Mouse (Mus musculus) heart, embryonic 14.5 days (tissue): ENCODE results near the gene Slc9b2. TPM values are rescaled to one million over a fixed set of nuclear protein-coding genes. Genes with fewer than 3 reads are reported as not detected.

ENCODE experiments used
- ATAC-seq: fragments of 200-750 bp; cut with Nextera tagmentation; 2 replicates; pipeline ENCODE4 v1.8.0; 2017; ENCODE audit warnings: low read depth, moderate TSS enrichment; ENCODE audit not compliant: insufficient number of reproducible peaks, insufficient read depth, low FRiP score
- H3K27ac ChIP-seq, 2 experiments: fragments of 200-500 bp in 1 of 2; fragments of 300-500 bp in 1 of 2; sonication (generic) in 1 of 2; replicated peaks in 1 of 2; 2 replicates each; pipeline ENCODE4 v1.5.1; 2012 to 2014; ENCODE audit warnings: low read depth in 2 of 2, low read length in 2 of 2, control low read depth in 1 of 2, mild to moderate bottlenecking in 1 of 2, mixed read lengths in 1 of 2; ENCODE audit not compliant: control insufficient read depth in 1 of 2, insufficient read depth in 1 of 2
- H3K27me3 ChIP-seq: fragments of 300-500 bp; sonication (generic); 2 replicates; pipeline ENCODE4 v1.6.1; 2014; ENCODE audit warnings: mild to moderate bottlenecking, low read length, control low read depth; ENCODE audit not compliant: control insufficient read depth, insufficient read depth
- H3K36me3 ChIP-seq: fragments of 300-500 bp; sonication (generic); 2 replicates; pipeline ENCODE4 v1.6.1; 2014; ENCODE audit warnings: mild to moderate bottlenecking, control low read depth, low read length, mixed read lengths; ENCODE audit not compliant: control insufficient read depth, insufficient read depth
- H3K4me1 ChIP-seq, 2 experiments: fragments of 200-500 bp in 1 of 2; fragments of 300-500 bp in 1 of 2; sonication (generic) in 1 of 2; 2 replicates each; pipeline ENCODE4 v1.6.1; 2012 to 2014; ENCODE audit warnings: low read length in 2 of 2, control low read depth in 1 of 2, mixed read lengths in 1 of 2; ENCODE audit not compliant: control insufficient read depth in 2 of 2, insufficient read depth in 2 of 2
- H3K4me2 ChIP-seq: fragments of 300-500 bp; sonication (generic); 2 replicates; pipeline ENCODE4 v1.6.1; 2014; ENCODE audit warnings: mild to moderate bottlenecking, low read length
- H3K4me3 ChIP-seq, 2 experiments: fragments of 200-500 bp in 1 of 2; fragments of 300-500 bp in 1 of 2; sonication (generic) in 1 of 2; 2 replicates each; pipeline ENCODE4 v1.5.1; 2012 to 2014; ENCODE audit warnings: low read length in 2 of 2, mild to moderate bottlenecking in 2 of 2, control low read depth in 1 of 2, low read depth in 1 of 2, moderate library complexity in 1 of 2; ENCODE audit not compliant: control insufficient read depth in 1 of 2, insufficient read depth in 1 of 2
- H3K9ac ChIP-seq: fragments of 300-500 bp; sonication (generic); 2 replicates; pipeline ENCODE4 v1.6.1; 2014; ENCODE audit warnings: mild to moderate bottlenecking, low read length
- H3K9me3 ChIP-seq: fragments of 300-500 bp; sonication (generic); 2 replicates; pipeline ENCODE4 v1.6.1; 2016; ENCODE audit warnings: low read length, control low read depth; ENCODE audit not compliant: control insufficient read depth
- WGBS: fragments of 180-500 bp; shearing (Covaris S2); extraction: QIAGEN DNeasy Blood & Tissue Kit; methylation state at CpG from one replicate; pipeline ENCODE4 v1.1.7; 2014; 5-methylcytosine and 5-hydroxymethylcytosine counted together
- polyA plus RNA-seq: library from polyadenylated mRNA; unstranded; fragments of >200 nt; fragmentation: Nextera tagmentation; extraction: Ambion mirVana; gene quantifications from 2 replicates; pipeline ENCODE4 v1.2.1, GENCODE M21; 2014

Gene Slc9b2
- polyA plus RNA-seq, 1 experiment from 2014 or later, result 0.51 TPM

DNA sequence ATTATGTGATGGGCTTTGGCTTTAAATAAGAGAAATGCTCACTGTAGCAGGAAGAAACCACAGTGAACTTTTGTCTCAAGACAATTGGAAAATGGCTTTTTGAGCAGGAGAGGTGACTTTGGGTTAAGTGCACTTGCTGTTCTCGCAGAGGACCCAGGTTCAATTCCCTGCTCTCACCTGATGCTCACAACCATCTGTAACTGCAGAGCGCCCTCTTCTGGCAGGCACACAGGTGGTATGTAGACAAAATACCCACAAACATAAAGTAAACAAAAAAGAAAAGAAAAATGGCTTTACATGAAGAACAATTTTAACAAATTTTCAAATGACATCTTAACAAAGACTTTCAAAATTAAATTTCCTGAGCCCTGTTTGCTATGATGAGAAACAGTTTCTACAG is 20.1 kb downstream of the Slc9b2 start:
- Histone ChIP-seq H3K9ac (no peak overlapping the region), H3K4me1 (no peaks in the 10 kb centered on the region; a peak in 1 of 4 replicates), H3K27me3 (no peaks in the 10 kb centered on the region), H3K4me3 (no peak overlapping the region), H3K9me3 (no peaks in the 10 kb centered on the region), H3K27ac (no peak overlapping the region), H3K4me2 (no peak overlapping the region), H3K36me3 (no peaks in the 10 kb centered on the region)
- ATAC-seq, result no peak
- 52% methylated on average over 2 of the region's 2 CpGs for WGBS

DNA sequence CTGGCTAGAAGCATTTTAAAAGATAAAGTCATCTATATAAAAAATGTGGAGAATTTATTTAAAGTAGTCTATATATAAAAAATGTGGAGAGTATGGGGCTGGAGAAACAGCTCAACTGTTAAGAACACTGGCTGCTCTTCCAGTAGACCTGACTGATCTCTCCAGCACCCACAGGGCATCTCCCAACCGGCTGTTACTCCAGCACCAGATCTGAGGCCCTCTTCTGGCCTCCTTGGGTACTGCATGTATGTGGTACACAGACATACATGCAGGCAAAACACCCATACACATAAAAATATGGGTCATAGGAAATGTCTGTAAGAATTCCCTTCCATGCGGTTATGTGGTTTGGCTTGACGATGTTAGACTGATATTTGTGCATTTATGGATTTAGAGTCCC is 21.1 kb downstream of the Slc9b2 start:
- WGBS, result 42% methylated on average over 3 of the region's 3 CpGs
- H3K36me3 ChIP-seq, result no peaks in the 10 kb centered on the region
- no peak overlapping the region for H3K4me3 ChIP-seq
- no peaks in the 10 kb centered on the region for H3K9me3 ChIP-seq
- no peaks in the 10 kb centered on the region for H3K27me3 ChIP-seq
- no peaks in the 10 kb centered on the region; a peak in 1 of 4 replicates for H3K4me1 ChIP-seq
- no peak overlapping the region for H3K9ac ChIP-seq
- H3K27ac ChIP-seq, result no peak overlapping the region
- no peak for ATAC-seq
- no peak overlapping the region for H3K4me2 ChIP-seq

DNA sequence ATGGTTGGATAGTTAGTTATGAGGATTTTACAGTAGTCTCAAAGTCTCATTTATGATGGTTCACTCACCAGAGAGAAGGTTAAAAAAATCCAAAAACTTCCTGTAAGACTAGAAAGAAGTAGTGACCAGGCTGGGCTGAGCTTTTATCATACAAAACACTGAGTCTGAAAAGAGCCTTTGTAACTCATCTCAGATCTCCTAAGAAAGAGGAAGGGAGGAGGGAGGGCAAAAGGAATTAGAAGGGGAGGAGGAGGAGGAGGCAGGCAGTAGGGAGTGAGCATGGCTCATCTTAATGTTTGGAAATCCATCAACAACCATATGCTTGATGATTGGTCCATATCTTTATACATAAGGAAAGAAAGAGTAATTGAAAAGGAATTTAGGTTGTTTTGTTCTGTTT is 25.2 kb downstream of the Slc9b2 start:
- Histone ChIP-seq H3K4me3 (no peak overlapping the region), H3K4me1 (no peaks in the 10 kb centered on the region), H3K27ac (no peak overlapping the region), H3K9ac (no peak overlapping the region), H3K36me3 (no peaks in the 10 kb centered on the region), H3K9me3 (no peaks in the 10 kb centered on the region), H3K27me3 (no peaks in the 10 kb centered on the region), H3K4me2 (no peak overlapping the region)
- no peak for ATAC-seq

DNA sequence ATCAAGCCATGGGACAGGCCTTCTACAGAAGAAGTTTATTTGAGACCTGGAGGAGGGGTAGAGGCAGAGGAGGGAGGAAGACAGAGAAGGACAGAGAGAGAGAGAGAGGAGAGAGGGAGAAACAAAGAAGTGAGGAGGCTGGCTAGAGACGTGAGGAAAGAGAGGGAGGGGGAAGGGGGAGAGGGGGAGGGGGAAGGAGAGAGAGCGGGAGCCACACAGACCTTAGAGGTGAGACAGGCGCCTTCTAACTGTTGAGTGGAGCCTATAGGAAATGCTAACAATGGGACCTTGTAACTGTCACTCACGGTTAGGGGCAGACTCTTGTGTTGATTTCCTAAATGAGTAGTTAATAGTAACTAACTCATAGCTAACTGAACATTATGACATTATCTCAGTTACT is 26.3 kb downstream of the Slc9b2 start:
- Histone ChIP-seq H3K27me3 (no peaks in the 10 kb centered on the region), H3K27ac (no peak overlapping the region), H3K9me3 (no peaks in the 10 kb centered on the region), H3K4me1 (no peaks in the 10 kb centered on the region), H3K4me2 (no peak overlapping the region), H3K9ac (no peak overlapping the region), H3K36me3 (no peaks in the 10 kb centered on the region), H3K4me3 (no peak overlapping the region)
- no peak for ATAC-seq
- whole genome bisulfite sequencing, result 50% methylated on average over 4 of the region's 4 CpGs

DNA sequence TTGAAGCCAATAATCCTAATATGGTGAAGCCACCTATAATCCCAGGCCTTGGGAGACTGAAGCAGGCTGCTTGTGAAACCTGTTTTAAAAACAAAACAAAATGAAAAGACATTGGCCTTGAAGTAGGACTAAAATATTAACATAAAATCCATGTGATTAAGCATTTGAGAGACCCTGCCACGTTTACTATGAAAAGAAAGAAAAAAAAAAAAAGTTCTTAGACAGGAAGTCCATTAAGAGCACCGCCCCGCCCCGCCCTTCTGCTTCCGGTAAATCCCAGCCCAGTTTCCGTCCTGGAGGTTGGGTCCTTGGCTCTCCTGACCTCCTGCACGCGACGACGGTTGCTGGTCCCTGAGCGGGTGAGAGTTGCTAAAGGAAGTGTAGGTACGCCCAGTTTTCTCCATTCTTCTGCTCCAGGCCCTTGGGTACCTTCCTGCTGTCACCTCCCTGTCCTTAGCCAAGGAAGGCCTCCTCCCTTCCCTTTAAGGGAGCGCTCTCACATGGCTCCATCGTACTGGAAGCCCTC is 40.3 kb downstream of the Slc9b2 start, which contains the start of gene Slc9b1:
TSS of gene Slc9b1 (plus strand) at position 291 of the 526 bp plus-strand sequence.
- ATAC-seq, result no peak
- Histone ChIP-seq H3K4me1 (no peaks in the 10 kb centered on the region), H3K4me2 (no peak within 1 kb of the TSS), H3K27me3 (no peaks in the 10 kb centered on the region), H3K9me3 (no peaks in the 10 kb centered on the region), H3K36me3 (no peaks in the 10 kb centered on the region), H3K9ac (no peak within 1 kb of the TSS), H3K4me3 (no peak within 1 kb of the TSS), H3K27ac (no peak within 1 kb of the TSS)
- WGBS, result 74% methylated on average over 14 of the region's 14 CpGs

GRCm38 (mm10) chr3:135349022-135349421 is 41.5 kb downstream of the Slc9b2 start:
- no peak for ATAC-seq
- Histone ChIP-seq H3K9me3 (no peaks in the 10 kb centered on the region), H3K36me3 (no peaks in the 10 kb centered on the region), H3K9ac (no peak overlapping the region), H3K27ac (no peak overlapping the region), H3K4me2 (no peak overlapping the region), H3K27me3 (no peaks in the 10 kb centered on the region), H3K4me3 (no peak overlapping the region), H3K4me1 (no peaks in the 10 kb centered on the region)

DNA sequence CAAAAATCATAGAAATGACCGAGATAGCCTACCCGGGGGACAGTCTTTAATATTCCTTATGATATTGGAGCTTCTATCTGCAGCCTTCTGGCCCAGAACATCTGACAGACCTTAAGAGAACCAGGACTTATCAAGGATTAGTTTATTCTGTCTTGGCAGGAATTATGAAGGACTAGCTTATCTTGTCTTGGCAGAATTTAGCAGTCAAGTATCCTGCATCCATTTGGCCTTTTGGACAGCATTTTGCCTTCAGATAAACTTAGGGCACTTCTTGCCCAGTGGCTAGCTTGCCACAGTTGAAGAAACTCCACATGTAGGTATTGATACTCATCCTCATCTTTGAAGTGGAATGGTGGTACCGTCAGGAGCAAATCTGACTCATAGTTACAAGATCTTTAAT is 44.4 kb downstream of the Slc9b2 start:
- no peak for ATAC-seq
- Histone ChIP-seq H3K9ac (no peak overlapping the region), H3K27ac (no peak overlapping the region), H3K9me3 (no peaks in the 10 kb centered on the region), H3K4me2 (no peak overlapping the region), H3K27me3 (no peaks in the 10 kb centered on the region), H3K36me3 (no peaks in the 10 kb centered on the region), H3K4me1 (no peaks in the 10 kb centered on the region), H3K4me3 (no peak overlapping the region)
- WGBS, result 90% methylated on average over 3 of the region's 3 CpGs

DNA sequence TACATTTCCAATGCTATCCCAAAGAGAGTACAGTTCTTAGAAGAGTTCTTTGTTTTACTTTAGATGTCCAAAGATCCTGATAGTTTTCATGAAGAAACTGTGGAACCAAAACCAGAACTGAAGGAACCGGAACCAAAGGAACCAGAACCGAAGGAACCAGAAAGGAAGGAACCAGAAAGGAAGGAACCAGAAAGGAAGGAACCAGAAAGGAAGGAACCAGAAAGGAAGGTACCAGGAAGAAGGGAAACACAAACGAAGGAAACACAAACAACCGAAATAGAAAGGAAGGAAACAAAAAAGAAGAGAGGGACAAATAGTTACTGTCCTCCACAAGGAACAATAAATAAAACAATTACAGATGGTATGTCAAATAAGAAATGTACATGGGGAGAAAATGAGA is 49.9 kb downstream of the Slc9b2 start:
- no peak for ATAC-seq
- H3K27me3 ChIP-seq, result no peaks in the 10 kb centered on the region
- 81% methylated on average over 4 of the region's 4 CpGs for WGBS
- H3K4me3 ChIP-seq, result no peak overlapping the region
- H3K4me1 ChIP-seq, result no peaks in the 10 kb centered on the region
- no peak overlapping the region for H3K27ac ChIP-seq
- no peak overlapping the region for H3K4me2 ChIP-seq
- H3K9ac ChIP-seq, result no peak overlapping the region
- H3K36me3 ChIP-seq, result no peaks in the 10 kb centered on the region
- H3K9me3 ChIP-seq, result no peaks in the 10 kb centered on the region
